ENCODE assay signal across 14 mouse cellular contexts in genomic region chr2:3731316-3732015, GRCm38 (mm10).
DNase-seq lines count a peak whose midpoint lies in the region; ATAC-seq lines count a peak whose summit lies in the region.
"Had no signal": no experiment of that assay in that cellular context is flagged by ENCODE, and none has a peak within 500 bp of the region (broad histone marks: within the 10 kb centered on the region; RNA-seq: fewer than 3 reads in every experiment).

No protein-coding gene starts in this region.

- 0 out of 2 replicates have a peak overlapping the region, but pooled peaks have one; percentile 1 for H3K4me2 ChIP-seq in heart, embryonic 16.5 days (ENCODE audit: low read depth, low read length)
- no peak overlapping the region for H3K4me2 ChIP-seq in hindbrain, embryonic 14.5 days (replicated peaks)
- H3K4me2 ChIP-seq: neural tube, embryonic 13.5 days had no signal

- peaks cover 41% of the 10 kb centered on the region for H3K4me1 ChIP-seq in heart, embryonic 16.5 days (ENCODE audit: control insufficient read depth, insufficient read depth, low read length)
- peaks cover 8% of the 10 kb centered on the region for H3K4me1 ChIP-seq in hindbrain, embryonic 14.5 days (replicated peaks; ENCODE audit: control insufficient read depth, insufficient read depth, low read length)

- no peak overlapping the region for H3K9ac ChIP-seq in heart, embryonic 16.5 days (ENCODE audit: low read length)
- no peak overlapping the region for H3K9ac ChIP-seq in hindbrain, embryonic 14.5 days
- H3K9ac ChIP-seq: embryonic facial prominence, embryonic 13.5 days; lung, embryonic 14.5 days; neural tube, embryonic 13.5 days had no signal

- no peak for DNase-seq in heart, adult 18-20 months
- peak; percentile 44 for DNase-seq in spleen, adult 12 weeks (ENCODE audit: low spot score)
- DNase-seq in spleen, postnatal 14 days (ENCODE audit: low spot score in 2 of 2): no peak
- peak; percentile 42 to 53 for DNase-seq in layer of hippocampus, postnatal 10 days (ENCODE audit: low spot score in 2 of 2)
- peak; percentile 67 for DNase-seq in thymus, postnatal 0 days (ENCODE audit: low spot score)
- DNase-seq in lung, adult 18-20 months: no peak
- no peak for DNase-seq in hindbrain, embryonic 14.5 days (ENCODE audit: low spot score)
- DNase-seq: adrenal gland, adult 2 months; gastrocnemius, postnatal 25 days; kidney, adult 8-10 months had no signal

- 76% methylated on average over 14 of the region's 14 CpGs for WGBS in heart, embryonic 16.5 days
- 88% methylated on average over 14 of the region's 14 CpGs for WGBS in hindbrain, embryonic 14.5 days

- H3K27me3 ChIP-seq in heart, embryonic 16.5 days (ENCODE audit: control insufficient read depth, insufficient read depth, low read length): no peaks in the 10 kb centered on the region
- no peaks in the 10 kb centered on the region for H3K27me3 ChIP-seq in hindbrain, embryonic 14.5 days (ENCODE audit: control insufficient read depth, insufficient read depth, low read length)
- H3K27me3 ChIP-seq: embryonic facial prominence, embryonic 13.5 days; neural tube, embryonic 13.5 days had no signal

- H3K36me3 ChIP-seq in heart, embryonic 16.5 days (ENCODE audit: control insufficient read depth, insufficient read depth): no peaks in the 10 kb centered on the region
- H3K36me3 ChIP-seq in hindbrain, embryonic 14.5 days (replicated peaks; ENCODE audit: control insufficient read depth, insufficient read depth): no peaks in the 10 kb centered on the region
- H3K36me3 ChIP-seq: embryonic facial prominence, embryonic 13.5 days; neural tube, embryonic 13.5 days had no signal

- H3K4me3 ChIP-seq in heart, embryonic 16.5 days (ENCODE audit: low read length): no peak overlapping the region
- no peak overlapping the region for H3K4me3 ChIP-seq in hindbrain, embryonic 14.5 days (replicated peaks; ENCODE audit: low read length)
- H3K4me3 ChIP-seq: embryonic facial prominence, embryonic 13.5 days; neural tube, embryonic 13.5 days had no signal

- no peaks in the 10 kb centered on the region for H3K9me3 ChIP-seq in heart, embryonic 16.5 days (replicated peaks; ENCODE audit: control insufficient read depth, low read length)
- no peaks in the 10 kb centered on the region for H3K9me3 ChIP-seq in hindbrain, embryonic 14.5 days (ENCODE audit: control insufficient read depth, low read length)
- H3K9me3 ChIP-seq: embryonic facial prominence, embryonic 13.5 days; neural tube, embryonic 13.5 days had no signal

- ATAC-seq in heart, embryonic 16.5 days (replicated peaks; ENCODE audit: extremely low read depth, insufficient read depth, low FRiP score): no peak
- ATAC-seq in hindbrain, embryonic 14.5 days (ENCODE audit: low FRiP score): no peak

- H3K27ac ChIP-seq in heart, embryonic 16.5 days (ENCODE audit: low read length): peak overlapping the region; percentile 55
- H3K27ac ChIP-seq in hindbrain, embryonic 14.5 days: no peak overlapping the region
- H3K27ac ChIP-seq: embryonic facial prominence, embryonic 13.5 days; neural tube, embryonic 13.5 days had no signal

Comparison
In these comparisons a context has a peak if more than half of its experiments do, and no peak if none do; other contexts are left out.
1. DNase-seq: peak in spleen, adult 12 weeks (single experiment), layer of hippocampus, postnatal 10 days (2 of 2) and thymus, postnatal 0 days (single experiment); none in heart, adult 18-20 months (0 of 2), spleen, postnatal 14 days (0 of 2), lung, adult 18-20 months (0 of 2) and hindbrain, embryonic 14.5 days (single experiment).